Mouse (Mus musculus) G1E (cell line): Measurements from ENCODE around the gene Lurap1.
A peak's percentile ranks its signal among the peaks of the same experiment; 100 is the strongest.

ENCODE experiments used
- CTCF ChIP-seq: IDR thresholded peaks from 2 replicates; pipeline ENCODE4 v1.5.1; 2012; ENCODE audit warnings: low read depth, low read length, inconsistent platforms, mixed read lengths
- GATA1 ChIP-seq: IDR thresholded peaks from 2 replicates; pipeline ENCODE4 v1.6.1; 2012; ENCODE audit warnings: borderline replicate concordance, low read length, inconsistent platforms, mixed read lengths
- GATA2 ChIP-seq: IDR thresholded peaks from 2 replicates; pipeline ENCODE4 v1.6.1; 2012; ENCODE audit warnings: low read depth, low read length, inconsistent platforms, borderline replicate concordance

DNA sequence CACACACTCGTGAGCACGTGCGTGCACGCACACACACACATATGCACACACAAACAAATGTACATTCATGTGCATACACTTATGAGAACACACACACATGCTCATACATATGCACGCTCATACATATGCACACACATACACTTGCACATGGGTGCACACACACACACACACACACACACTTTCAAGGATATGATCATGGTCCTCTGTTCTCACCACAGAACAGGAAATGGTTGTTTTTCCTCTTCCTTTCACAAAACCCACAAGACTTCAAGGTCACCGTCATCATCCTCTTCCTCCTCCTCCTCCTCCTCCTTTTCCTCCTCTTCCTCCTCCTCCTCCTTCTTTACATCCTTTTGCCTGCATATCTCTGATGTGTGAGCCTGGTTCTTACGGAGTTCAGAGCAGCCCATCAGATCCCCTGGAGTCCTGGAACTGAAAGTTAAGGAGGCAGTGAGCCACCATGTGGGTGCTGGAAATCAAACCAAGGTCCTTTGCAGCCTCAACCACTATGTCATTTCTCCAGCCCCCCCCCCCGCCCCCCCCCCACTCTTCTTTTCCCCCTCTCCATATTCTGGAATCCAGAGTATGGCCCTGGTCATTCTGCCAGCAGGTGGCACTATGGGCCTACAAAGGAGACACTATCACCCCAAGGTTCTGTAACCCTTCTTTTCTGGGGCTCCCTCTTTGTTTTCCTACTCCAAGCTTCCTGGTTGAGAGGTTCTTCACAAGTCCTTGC, 17.6 kb upstream of the Lurap1 start:
- TF ChIP-seq CTCF, result peak; percentile 24; the same call in 1 of the 2 replicates
- TF ChIP-seq GATA2, result no peak
- no peak for TF ChIP-seq GATA1
